In the genomic region with DNA sequence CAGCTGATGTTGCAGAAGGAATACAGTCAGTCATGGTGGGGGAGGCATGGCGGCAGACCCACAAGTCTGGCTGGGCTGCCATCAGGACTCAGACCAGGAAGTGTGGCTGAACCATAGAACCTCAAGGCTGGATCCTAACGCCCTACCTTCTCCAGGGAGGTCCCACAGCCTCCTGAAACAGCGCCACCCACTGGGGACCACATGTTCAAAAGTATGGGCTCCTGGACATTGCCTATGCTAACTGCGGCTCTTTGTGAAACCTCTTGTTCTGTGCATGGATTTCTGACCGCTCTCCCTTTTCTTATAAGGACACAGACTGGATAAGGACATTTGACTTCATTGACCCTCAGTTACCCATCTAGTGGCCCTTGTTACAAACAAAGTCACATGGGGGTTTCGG, we compare ENCODE assay signal across 27 mouse cellular contexts.
DNase-seq lines count a peak whose midpoint lies in the region; ATAC-seq and TF ChIP-seq lines count a peak whose summit lies in the region.
"Had no signal": no experiment of that assay in that cellular context is flagged by ENCODE, and none has a peak within 500 bp of the region (broad histone marks: within the 10 kb centered on the region; RNA-seq: fewer than 3 reads in every experiment).

No protein-coding gene starts in this region.

- 72% methylated on average over 6 of the region's 6 CpGs for WGBS in kidney, embryonic 14.5 days

- ATAC-seq in kidney, embryonic 14.5 days (ENCODE audit: low FRiP score, low TSS enrichment) = no peak
- ATAC-seq: activated CD4-positive, CD25-positive, alpha-beta regulatory T cell, adult 4 months; CD4-positive, CD25-positive, alpha-beta regulatory T cell, adult 4 months; forebrain, embryonic 13.5 days; hindbrain, embryonic 16.5 days; intestine, embryonic 15.5 days had no signal

- no peak for TF ChIP-seq POLR2A in ES-Bruce4 (IDR thresholded peaks at IDR 0.05; ENCODE audit: insufficient read depth, low read length)
- no peak for TF ChIP-seq POLR2A in brain, embryonic 14.5 days (IDR thresholded peaks at IDR 0.05; ENCODE audit: borderline replicate concordance, extremely low read depth, insufficient read depth, insufficient read length, poor library complexity, severe bottlenecking)

- no peak overlapping the region for H3K9ac ChIP-seq in ES-Bruce4 (ENCODE audit: low read depth, poor library complexity, severe bottlenecking)
- no peak overlapping the region for H3K9ac ChIP-seq in kidney, embryonic 14.5 days (ENCODE audit: low read depth, low read length)
- H3K9ac ChIP-seq: forebrain, embryonic 13.5 days; heart, embryonic 12.5 days; heart, embryonic 15.5 days; hindbrain, embryonic 13.5 days; intestine, embryonic 15.5 days had no signal

- no peaks in the 10 kb centered on the region for H3K36me3 ChIP-seq in E14TG2a.4 (ENCODE audit: insufficient read depth, low read length)
- no peaks in the 10 kb centered on the region for H3K36me3 ChIP-seq in ES-Bruce4 (ENCODE audit: control insufficient read depth, insufficient read depth, low read length, poor library complexity, severe bottlenecking)
- no peaks in the 10 kb centered on the region for H3K36me3 ChIP-seq in kidney, embryonic 14.5 days (ENCODE audit: control insufficient read depth, insufficient read depth, low read length)
- H3K36me3 ChIP-seq: forebrain, embryonic 10.5 days; heart, embryonic 12.5 days; heart, embryonic 15.5 days; hindbrain, embryonic 10.5 days; hindbrain, embryonic 13.5 days; intestine, embryonic 15.5 days had no signal

- peak; percentile 81 for DNase-seq in R1 (ENCODE audit: low read depth, low spot score)
- DNase-seq in brain, embryonic 14.5 days (ENCODE audit: low read depth) = no peak
- no peak for DNase-seq in c-Kit-positive CD71-positive TER-119-positive erythroid progenitor cells, embryonic 14.5 days (ENCODE audit: low spot score)
- DNase-seq: adrenal gland, postnatal 14 days; cerebellum, adult 2 months; cerebellum, adult 9-11 months; cerebellum, postnatal 25 days; embryo, embryonic 11 days; gastrocnemius, postnatal 25 days; heart, adult 18-20 months; heart, postnatal 10 days; heart, postnatal 36 days; kidney, adult 11 months; kidney, adult 8-10 months had no signal

- no peak overlapping the region for H3K27ac ChIP-seq in ES-Bruce4 (ENCODE audit: insufficient read depth, low read length)
- no peak overlapping the region for H3K27ac ChIP-seq in kidney, embryonic 14.5 days (ENCODE audit: low read depth, low read length)
- H3K27ac ChIP-seq: forebrain, embryonic 10.5 days; forebrain, embryonic 13.5 days; heart, embryonic 15.5 days; hindbrain, embryonic 10.5 days; hindbrain, embryonic 13.5 days; intestine, embryonic 15.5 days had no signal

- H3K4me1 ChIP-seq in E14TG2a.4 (replicated peaks; ENCODE audit: low read depth, low read length) (peaks cover 58% of the 10 kb centered on the region), ES-Bruce4 (ENCODE audit: control insufficient read depth, insufficient read depth, low read length) (no peaks in the 10 kb centered on the region)
- no peaks in the 10 kb centered on the region for H3K4me1 ChIP-seq in kidney, embryonic 14.5 days (ENCODE audit: control insufficient read depth, insufficient read depth, low read length)
- H3K4me1 ChIP-seq: forebrain, embryonic 10.5 days; heart, embryonic 12.5 days; heart, embryonic 15.5 days; hindbrain, embryonic 10.5 days; intestine, embryonic 15.5 days had no signal

- H3K27me3 ChIP-seq in E14TG2a.4 (ENCODE audit: insufficient read depth, low read length) = no peaks in the 10 kb centered on the region; the same call in 1 of the 2 replicates
- no peaks in the 10 kb centered on the region for H3K27me3 ChIP-seq in ES-Bruce4 (ENCODE audit: control insufficient read depth, insufficient read depth, low read length, poor library complexity, severe bottlenecking)
- H3K27me3 ChIP-seq in kidney, embryonic 14.5 days (ENCODE audit: control insufficient read depth, insufficient read depth, low read length) = no peaks in the 10 kb centered on the region
- H3K27me3 ChIP-seq: forebrain, embryonic 13.5 days; heart, embryonic 12.5 days; heart, embryonic 15.5 days; hindbrain, embryonic 13.5 days; intestine, embryonic 15.5 days had no signal

- TF ChIP-seq CTCF in E14TG2a.4 (conservative IDR thresholded peaks at IDR 0.05; ENCODE audit: low read length) (peak; percentile 70), ES-Bruce4 (IDR thresholded peaks at IDR 0.05; ENCODE audit: low read depth, low read length) (peak; percentile 71)
- TF ChIP-seq CTCF in brain, embryonic 14.5 days (IDR thresholded peaks at IDR 0.05; ENCODE audit: borderline replicate concordance, extremely low read depth, insufficient read depth, insufficient read length) = peak; percentile 5; the same call in 1 of the 2 replicates

- no peak overlapping the region for H3K4me2 ChIP-seq in kidney, embryonic 14.5 days (replicated peaks; ENCODE audit: low read depth, low read length)
- H3K4me2 ChIP-seq: forebrain, embryonic 13.5 days; heart, embryonic 12.5 days; heart, embryonic 15.5 days; hindbrain, embryonic 13.5 days; intestine, embryonic 15.5 days had no signal

- no peaks in the 10 kb centered on the region for H3K9me3 ChIP-seq in E14TG2a.4 (ENCODE audit: low read length)
- H3K9me3 ChIP-seq in ES-Bruce4 (replicated peaks; ENCODE audit: control insufficient read depth, insufficient read depth, low read length, poor library complexity, severe bottlenecking) = no peaks in the 10 kb centered on the region
- no peaks in the 10 kb centered on the region for H3K9me3 ChIP-seq in kidney, embryonic 14.5 days (ENCODE audit: control insufficient read depth, low read length)
- H3K9me3 ChIP-seq: forebrain, embryonic 10.5 days; forebrain, embryonic 13.5 days; heart, embryonic 15.5 days; hindbrain, embryonic 10.5 days; hindbrain, embryonic 13.5 days; intestine, embryonic 15.5 days had no signal

- H3K4me3 ChIP-seq in E14TG2a.4 (replicated peaks; ENCODE audit: low read length) (peak overlapping the region; percentile 65), ES-Bruce4 (ENCODE audit: low read depth, low read length) (peak overlapping the region; percentile 43)
- no peak overlapping the region for H3K4me3 ChIP-seq in kidney, embryonic 14.5 days (ENCODE audit: low read length)
- H3K4me3 ChIP-seq: forebrain, embryonic 10.5 days; forebrain, embryonic 13.5 days; heart, embryonic 12.5 days; heart, embryonic 15.5 days; hindbrain, embryonic 10.5 days; hindbrain, embryonic 13.5 days; intestine, embryonic 15.5 days had no signal

- no peak for TF ChIP-seq EP300 in ES-Bruce4 (IDR thresholded peaks at IDR 0.05; ENCODE audit: insufficient read depth, low read depth, low read length)

Comparison
In these comparisons a context has a peak if more than half of its experiments do, and no peak if none do; other contexts are left out.
1. CTCF ChIP-seq: peak in every context shown above with its lines; median percentile 71 in ES-Bruce4; 70 in E14TG2a.4; 5 in brain, embryonic 14.5 days.